Mouse (Mus musculus) kidney, postnatal 10 days (tissue): ENCODE measurements at regions not wholly inside any gene's neighbourhood (a gene's known extent, or its start where the extent isn't known, plus 50 kb on each side); places are given as distances from the start of the nearest gene placed in this dataset.

Experiments used
- DNase-seq: peaks from one replicate; pipeline ENCODE4 v3.0.0; 2021; ENCODE audit warnings: mixed read lengths

DNA sequence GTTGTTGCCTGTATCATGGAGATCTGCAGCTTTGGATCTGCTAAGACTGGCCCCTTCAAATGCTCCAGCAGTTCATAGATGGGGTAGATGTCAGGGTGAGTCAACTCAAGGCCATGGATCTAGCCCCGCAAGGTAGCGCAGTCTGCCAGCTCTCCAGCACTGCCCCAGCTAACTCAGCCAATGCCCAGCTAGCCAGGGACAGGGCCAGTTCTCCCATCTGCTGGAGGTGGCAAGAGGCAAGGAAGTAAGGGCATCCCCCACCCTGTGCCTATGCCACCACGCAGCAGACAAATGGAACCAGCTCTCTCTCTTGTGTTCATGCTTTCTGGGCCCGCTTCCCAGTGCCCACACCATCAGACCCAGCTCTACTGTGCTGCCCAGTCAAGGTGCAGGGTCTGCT, 102.5 kb downstream of the Foxb1 start:
- DNase-seq, result no peak

DNA sequence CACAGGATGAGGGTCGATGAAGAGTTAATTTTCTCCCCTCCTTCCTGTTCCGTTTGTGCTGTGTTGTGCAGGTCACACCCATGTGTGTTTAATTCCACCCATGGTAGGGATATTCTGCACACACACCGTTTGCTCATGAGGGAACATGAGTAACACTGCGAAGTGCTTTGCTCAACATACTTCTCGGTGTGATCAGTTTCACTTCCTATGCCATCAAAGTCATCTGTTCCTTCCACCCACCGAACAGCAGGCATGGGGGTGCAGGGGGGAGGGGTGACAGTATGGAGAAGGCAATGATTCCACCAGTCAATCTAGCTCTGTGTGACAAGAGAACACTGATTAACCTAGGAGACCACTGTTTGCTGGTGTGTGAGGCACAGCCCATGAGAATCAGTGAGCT, 104.7 kb downstream of the Foxb1 start:
- no peak for DNase-seq

DNA sequence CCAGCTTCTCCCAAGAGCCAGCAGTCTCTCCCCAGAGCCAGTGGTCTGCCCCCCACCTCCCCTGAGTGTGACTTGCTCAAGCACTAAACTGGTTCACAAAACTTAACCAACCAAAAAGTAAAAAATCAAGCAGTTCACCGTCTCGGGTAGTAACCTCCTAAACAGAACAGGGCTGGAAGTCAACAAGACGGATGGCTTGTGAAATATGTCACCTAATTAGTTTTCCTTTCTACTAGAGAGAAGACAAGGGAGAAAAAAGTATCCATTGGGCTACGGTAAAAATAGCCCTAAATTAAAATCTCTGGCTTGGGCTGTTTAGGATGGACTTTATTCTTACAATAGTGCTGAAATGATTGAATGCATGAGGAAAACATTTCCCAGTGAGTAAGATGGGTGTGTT, 108.6 kb downstream of the Foxb1 start:
- DNase-seq, result no peak

DNA sequence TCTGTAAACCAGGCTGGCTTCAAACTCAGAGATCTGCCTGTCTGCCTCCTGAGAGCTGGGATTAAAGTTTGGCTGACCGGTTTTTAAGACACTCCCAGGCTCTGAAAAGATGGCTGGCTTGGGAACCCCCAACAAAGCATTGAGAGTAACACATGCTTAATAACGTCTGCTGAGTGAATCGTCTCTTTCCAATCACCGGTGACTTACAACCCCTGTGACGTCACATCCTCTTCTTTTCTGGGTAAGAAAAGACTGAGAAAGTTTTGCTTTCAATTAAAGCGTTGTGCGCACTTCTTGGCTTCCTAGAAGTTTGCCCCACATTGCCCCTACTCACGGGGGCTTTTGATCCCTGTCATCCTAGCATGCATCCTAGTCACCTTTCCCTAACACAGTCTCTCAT, 109.1 kb downstream of the Foxb1 start:
- no peak for DNase-seq

DNA sequence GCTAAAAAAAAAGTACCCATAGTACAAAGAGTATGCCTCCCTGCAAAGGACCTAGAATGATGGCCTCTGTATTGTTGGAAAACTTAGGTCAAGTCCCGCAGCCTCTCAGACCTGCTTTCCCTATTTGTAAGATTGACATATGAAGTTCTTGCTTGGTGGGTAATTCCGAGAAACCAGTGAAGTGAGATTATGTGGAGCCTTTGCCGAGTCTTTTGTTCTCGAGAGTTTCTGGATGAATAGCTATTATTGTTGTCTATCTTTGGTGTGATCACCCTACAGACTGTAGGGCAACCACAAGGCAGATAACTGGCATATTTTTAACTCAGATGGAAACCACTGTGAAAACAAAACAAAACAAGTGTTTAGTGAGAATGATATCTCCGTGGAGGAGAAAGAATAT, 118.1 kb downstream of the Foxb1 start:
- no peak for DNase-seq

DNA sequence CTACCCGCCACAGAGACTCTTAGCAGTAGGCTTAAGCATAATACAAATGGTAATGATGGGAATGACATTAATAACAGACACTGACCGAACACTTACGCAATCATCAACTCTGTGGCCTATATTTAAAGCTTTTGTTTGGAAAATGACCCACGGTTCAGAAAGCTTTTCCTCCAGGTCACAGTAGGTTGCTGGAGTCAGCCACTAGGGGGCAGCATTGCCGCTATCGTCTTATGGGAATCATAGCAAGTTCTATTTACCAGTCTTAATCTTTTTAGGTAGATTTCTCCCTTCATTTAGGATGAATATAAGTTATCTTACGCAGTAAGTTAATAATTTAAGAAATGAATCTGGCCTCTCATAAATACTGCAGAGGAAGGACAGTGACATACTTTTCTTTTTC, 137.4 kb downstream of the Foxb1 start:
- DNase-seq, result peak; percentile 87

DNA sequence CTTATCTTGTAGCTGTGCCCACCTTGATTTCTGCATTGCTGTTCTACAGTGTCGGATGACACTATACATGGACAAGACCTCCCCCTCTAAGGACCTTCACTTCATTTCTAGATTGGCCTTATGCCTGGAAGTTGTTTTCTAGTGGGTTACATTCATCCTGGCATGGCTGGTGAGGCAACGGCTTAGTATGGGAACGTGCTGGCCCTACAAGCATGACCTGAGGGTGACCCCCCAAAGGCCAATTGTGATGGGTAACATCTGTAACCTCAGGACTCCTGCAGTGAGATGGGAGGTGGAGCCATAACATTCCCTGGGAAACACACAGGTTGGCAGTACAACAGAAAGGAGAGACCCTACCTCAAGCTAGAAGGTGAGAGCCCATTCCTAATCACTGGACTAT, 139.7 kb downstream of the Foxb1 start:
- DNase-seq, result no peak

DNA sequence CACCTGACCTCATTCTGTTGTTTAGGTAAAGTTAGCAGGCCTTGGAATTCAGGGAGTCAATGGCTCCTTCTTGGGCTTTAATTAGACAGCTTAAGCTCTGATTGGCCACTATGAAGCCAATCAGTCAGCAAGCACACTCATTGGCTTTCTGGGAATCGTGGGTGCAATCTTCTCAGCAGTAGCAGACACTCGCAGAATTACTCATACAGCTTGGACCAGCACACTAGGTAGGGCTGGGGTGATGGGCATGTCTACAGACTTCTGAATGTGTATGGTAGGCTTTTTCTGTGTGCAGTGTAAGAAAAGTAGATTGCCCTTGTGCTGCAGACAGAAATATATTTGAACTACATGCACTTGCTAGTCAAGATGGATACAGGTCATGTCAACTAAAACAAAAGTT, 143.4 kb downstream of the Foxb1 start:
- no peak for DNase-seq

DNA sequence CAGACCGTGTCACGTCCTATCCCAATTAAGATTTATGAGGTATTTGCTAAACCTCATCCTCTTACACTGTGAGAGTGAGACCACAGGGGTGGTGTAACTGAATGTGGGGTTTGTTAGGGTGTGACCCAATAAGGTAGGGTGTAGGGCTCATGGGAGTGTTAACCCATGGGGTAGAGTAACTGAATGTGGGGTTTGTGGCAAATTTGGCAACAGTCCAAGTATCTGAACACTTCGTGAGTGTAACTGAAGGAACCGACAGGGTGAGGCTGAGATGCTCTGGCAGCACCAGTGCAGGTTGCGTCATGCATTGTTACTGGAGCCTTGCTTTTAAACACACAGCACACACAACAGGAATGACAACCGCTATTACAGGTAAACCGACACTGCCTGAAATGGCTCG, 144.1 kb downstream of the Anxa2 start:
- DNase-seq, result no peak

DNA sequence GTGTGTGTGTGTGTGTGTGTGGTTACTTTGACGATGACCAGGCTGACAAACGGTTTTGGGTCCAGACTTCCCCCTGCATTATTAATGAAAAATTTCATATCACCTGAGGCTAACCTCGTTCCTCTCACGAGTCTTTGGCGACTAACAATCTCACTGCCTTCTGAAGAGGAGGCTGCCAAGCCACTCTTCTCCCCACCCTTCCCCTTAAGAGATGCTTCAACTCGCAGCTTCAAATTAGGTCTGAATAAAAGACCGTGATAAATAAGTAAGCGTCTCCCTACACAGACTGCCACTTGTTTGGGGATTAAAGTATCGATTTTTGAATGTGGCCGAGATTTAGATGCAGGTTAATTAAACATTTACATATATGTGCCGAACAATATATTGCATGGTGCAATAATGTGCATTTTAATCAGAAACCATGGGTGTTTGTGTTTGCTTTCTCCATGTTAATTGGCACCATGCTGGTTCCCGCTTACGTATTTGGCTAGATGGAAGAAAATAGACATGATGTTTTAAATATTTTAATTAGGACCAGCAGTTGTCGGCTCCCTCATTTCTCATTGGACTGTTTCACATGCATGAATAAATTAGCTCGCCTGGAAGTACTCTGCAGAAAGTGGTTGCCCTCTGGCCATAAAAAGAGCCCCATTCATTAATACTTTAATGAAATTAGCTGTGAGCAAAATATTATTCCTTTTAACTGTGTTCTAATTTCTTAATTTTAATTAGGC, 139.1 kb downstream of the Anxa2 start:
- DNase-seq, result peak; percentile 0

DNA sequence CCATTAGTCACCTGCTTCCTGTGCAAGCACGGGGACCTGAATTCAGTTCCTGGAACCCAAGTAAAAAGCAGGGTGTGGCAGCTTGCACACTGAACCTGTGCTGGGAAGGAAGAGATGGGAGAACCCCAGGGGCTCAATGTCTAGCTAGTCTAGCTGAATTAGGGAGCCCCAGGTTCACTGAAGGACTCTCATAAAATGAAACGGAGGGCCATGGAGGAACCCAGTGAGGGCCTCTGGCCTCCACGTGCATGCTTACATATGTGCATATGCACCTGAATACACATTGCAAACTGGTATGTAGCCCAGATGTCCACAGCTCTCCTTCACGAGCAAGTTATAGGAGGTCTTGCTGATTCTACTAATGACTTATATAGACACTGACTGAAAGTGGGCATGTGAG, 135.4 kb downstream of the Anxa2 start:
- DNase-seq, result peak; percentile 2

DNA sequence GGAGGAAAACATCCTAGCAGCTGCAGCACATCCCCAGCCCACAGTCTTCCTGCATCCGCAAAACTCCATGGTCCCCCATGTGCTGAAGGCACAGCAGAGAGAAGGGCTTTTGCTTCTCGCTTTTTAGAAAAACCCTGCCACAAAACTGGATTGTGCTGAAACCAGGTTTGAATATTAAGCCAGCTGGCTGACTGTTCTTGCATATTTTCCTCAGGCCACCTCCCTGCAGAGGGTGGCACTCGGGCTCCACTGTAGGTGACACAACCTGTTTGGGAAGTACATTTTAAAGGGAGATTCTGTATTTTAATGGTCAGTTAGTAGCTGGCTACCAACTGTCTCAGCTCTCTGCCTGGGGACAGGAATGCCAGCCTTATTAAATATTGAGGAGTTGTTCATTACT, 133.7 kb downstream of the Anxa2 start:
- DNase-seq, result peak; percentile 20

DNA sequence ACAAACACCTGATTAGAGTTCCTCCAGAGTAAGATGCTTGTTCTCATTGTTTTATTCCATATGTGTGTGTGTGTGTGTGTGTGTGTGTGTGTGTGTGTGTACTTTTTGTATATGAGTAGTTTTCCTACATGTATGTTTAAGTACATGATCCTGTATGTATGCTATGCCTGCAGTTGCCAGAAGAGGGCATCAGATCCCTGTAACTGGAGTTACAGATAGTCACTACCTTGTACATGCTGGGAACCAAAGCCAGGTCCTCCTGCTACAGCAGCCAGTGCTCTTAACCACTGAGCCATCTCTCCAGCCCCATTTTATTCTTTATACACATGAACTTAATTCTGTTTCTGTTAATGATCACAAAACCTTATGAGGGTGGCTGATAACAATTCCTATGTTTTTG, 127.8 kb downstream of the Anxa2 start:
- peak; percentile 20 for DNase-seq

DNA sequence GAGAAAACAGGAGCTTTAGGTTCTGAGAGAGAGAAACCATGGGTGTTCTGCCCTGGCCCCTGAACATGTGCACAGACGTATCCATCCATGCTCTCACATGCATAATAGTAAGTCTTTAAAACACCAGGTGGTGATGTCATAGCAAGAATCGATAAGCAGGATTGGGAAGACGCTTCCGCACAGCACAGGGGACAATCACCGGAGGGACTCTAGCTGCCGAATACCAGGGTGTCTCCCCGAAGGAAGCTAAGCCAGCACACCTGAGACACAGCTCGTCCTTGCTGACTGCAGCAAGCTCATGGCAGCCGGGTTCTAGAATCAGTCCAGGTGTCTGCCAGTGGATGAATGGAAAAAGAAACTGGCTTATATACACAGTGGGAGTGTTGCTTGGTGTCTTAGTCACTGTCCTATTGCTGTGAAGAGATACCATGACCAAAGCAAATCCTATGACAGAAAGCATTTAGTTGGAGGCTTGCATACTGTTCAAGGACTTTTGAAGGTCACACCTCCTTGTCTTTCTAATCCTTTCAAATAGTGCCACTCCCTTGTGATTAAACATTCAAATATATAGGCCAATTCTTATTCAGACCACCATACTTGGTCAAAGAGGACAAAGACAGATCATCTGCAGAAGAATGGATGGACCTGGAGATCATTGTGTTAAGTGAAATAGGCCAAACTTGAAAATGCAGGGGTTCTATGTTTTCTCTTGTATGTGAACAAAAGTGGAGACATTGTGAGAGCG, 124.4 kb downstream of the Anxa2 start:
- DNase-seq, result no peak

DNA sequence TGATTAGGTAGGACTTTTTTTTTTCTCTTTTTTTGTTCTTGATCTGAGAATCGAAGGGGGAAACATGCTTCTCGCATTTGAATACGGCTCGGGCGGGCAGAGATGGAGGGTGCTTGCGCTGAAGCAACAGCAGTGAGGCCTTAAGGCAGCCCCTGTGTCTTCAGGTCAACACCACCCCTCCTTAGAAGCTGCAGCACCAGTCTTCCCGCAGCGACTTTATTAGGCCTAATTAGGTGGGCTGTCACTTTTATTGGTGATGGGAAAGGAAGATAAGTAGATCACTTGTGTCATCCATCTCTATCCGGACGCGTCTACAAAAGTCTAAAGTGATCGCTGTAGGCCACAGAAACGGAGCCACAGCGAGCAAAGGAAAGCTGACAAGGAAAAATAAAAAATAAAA, 122.0 kb downstream of the Anxa2 start:
- DNase-seq, result no peak

DNA sequence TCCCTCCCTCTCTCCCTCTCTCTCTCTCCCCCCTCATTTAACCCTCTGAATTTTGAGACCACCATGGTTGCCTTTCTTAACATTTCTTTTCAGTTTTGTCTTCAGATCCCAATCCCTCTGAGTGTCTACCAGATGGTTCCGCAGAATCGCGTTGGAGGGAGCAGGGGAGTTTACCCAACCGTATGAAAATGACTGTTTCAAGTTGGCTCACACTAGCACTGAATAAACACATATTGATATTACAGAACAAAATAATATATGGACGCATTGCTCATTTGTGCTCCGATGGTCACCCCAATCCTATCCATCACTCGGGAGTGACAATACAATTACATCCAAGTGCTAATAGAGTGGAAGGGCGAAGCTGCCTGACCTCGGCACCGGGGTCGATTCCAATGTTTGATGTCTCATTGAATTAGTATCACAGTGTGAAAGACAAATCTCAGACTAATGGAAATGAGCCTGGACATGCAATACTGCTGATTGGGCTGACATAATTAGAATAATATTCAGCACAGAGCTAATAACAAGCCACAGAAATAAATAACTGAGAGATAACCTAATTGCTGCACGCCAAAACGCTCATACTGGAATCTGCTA, 115.3 kb downstream of the Anxa2 start:
- DNase-seq, result peak; percentile 15

DNA sequence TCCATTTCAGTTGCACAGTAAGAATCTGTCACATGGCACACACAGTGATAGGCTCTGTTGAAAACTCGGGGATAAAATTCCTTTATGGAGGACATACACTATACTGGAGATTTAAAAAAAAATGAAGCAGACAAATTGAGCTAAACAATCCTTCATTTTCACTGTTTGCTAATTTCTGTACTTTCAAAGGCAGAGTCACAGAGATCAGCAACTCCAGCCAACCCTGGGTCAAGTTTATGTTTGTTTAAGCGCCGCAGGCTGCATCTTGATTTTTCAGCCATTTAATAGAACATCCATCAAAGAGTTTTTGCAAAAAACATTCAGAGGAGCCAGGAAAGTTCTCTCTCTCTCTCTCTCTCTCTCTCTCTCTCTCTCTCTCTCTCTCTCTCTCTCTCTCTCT, 114.8 kb downstream of the Anxa2 start:
- DNase-seq, result peak; percentile 16

DNA sequence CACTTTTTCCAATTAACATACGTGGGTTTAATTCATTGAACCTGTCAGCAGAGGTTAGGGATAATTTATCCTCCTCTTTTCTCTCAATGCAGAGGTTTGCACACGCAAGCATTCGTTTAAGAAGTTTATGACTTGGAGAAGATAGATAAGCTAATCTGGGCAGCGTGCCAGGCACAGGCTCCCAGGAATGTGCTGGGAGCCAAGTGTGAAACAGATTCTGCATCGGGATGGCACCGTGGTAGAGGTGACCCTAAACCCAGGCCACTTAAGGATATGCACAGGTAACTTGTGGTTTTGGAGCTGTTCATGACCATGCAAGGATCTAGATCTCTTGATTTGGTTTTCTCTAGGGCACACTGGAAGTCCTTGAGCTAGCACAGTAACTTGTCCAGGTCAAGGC, 113.6 kb downstream of the Anxa2 start:
- peak; percentile 52 for DNase-seq

DNA sequence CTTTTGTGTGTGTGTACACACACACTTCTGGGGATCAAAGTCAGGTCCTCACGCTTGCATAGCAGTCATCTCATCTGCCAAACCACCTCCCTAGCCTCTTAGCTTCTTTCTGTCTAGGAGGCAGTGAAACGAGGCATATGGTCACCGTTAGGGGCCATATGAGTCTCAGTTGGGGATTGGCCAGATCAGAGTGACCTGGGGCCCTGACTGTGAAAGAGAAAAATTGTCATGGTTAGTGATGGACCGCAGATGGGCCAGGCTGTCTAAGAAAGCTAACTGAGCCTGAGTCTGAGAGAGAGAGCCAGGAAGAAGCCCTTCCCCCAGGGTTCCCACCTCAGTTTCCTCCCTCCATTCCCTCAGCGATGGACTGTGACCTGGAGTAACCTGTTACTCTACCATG, 89.8 kb downstream of the Anxa2 start:
- DNase-seq, result peak; percentile 55
